In the genomic region with DNA sequence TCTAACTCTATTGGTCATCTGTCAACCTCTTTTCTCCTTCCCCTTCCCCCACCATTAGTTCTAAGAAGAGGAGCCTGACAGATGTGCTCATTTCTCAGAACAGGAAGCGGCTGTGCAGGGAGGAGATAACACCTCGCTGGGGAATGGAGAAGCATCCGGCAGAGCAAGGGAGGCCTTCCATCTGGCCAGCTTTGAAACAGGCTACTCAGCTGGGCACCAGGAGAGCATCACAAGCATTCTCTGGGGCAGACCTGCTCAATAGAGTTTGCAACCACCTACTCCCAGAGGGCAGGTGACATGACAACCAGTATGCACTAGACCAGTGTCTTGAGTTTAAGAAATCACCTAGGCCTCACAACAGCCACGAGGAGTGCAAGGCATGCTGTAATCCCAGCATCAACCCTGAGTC, we compare ENCODE assay signal across 8 mouse cellular contexts. TPM values are rescaled to one million over a fixed set of nuclear protein-coding genes. Genes with fewer than 3 reads are reported as not detected.
DNase-seq lines count a peak whose midpoint lies in the region; ATAC-seq and TF ChIP-seq lines count a peak whose summit lies in the region.

No protein-coding gene starts in this region.

- H3K36me3 ChIP-seq in testis, adult 2 months (ENCODE audit: control insufficient read depth, insufficient read depth, low read length): peaks cover 1% of the 10 kb centered on the region; the same call in 1 of the 2 replicates

- peaks cover 6% of the 10 kb centered on the region for H3K4me1 ChIP-seq in testis, adult 2 months (ENCODE audit: control insufficient read depth, insufficient read depth, low read length)

- H3K4me3 ChIP-seq in testis, adult 2 months (ENCODE audit: control insufficient read depth, low read depth, low read length): no peak overlapping the region

- TF ChIP-seq POLR2A in testis, adult 2 months (IDR thresholded peaks at IDR 0.05; ENCODE audit: control insufficient read depth, low read depth, low read length): no peak

- peak overlapping the region; percentile 56; the same call in 1 of the 2 replicates for H3K27ac ChIP-seq in testis, adult 2 months (ENCODE audit: control insufficient read depth, insufficient read depth, low read depth, low read length)

- ATAC-seq in megakaryocyte-erythroid progenitor cell, adult 5-6 weeks (replicated peaks; ENCODE audit: low FRiP score, low TSS enrichment, poor library complexity, severe bottlenecking): peak; percentile 83

- TF ChIP-seq CTCF in testis, adult 2 months (IDR thresholded peaks at IDR 0.05; ENCODE audit: control insufficient read depth, insufficient read depth, insufficient replicate concordance, low read depth, low read length): no peak

- no peak for DNase-seq in testis, postnatal 14 days (ENCODE audit: low spot score)
- peak; percentile 80 for DNase-seq in heart, adult 8-10 months (ENCODE audit: low spot score)
- DNase-seq in kidney, postnatal 10 days: peak; percentile 60
- peak; percentile 83 for DNase-seq in thymus, postnatal 0 days (ENCODE audit: low spot score)
- no peak for DNase-seq in layer of hippocampus, adult 9-11 months
- DNase-seq in left cerebral cortex, adult 18-20 months (ENCODE audit: low spot score in 2 of 2): no peak

- no peaks in the 10 kb centered on the region for H3K27me3 ChIP-seq in testis, adult 2 months (ENCODE audit: control insufficient read depth, insufficient read depth, low read length)

RNA-seq across cellular contexts. Expression of a gene that starts 35.6 kb away (rescaled TPM):
- 0.32 and 0.85 TPM in 2 replicates for polyA plus RNA-seq in testis, adult 2 months (2012; rRNA removed)
- 10 to 100 TPM; 10.3 to 16.2 (median 12.4) TPM for total RNA-seq in heart, adult 8-10 months (2022)
- total RNA-seq in megakaryocyte-erythroid progenitor cell, adult 5-6 weeks (2014; fragmentation: Nextera tagmentation): not detected in 2 replicates
- not detected in 2 replicates for total RNA-seq in megakaryocyte-erythroid progenitor cell, adult 5-6 weeks (2017)
- polyA plus RNA-seq in thymus, postnatal 0 days (2015; fragmentation: Nextera tagmentation; extraction: Ambion mirVana): 5.6 and 6.5 TPM in 2 replicates
- 1 to 10 TPM; 2.7 to 2.8 TPM for total RNA-seq in left cerebral cortex, adult 18-20 months (2021)

RNA-seq across cellular contexts. Expression of a gene that starts 41.9 kb away (rescaled TPM):
- polyA plus RNA-seq in testis, adult 2 months (2012; rRNA removed): 74.9 and 80.8 TPM in 2 replicates
- 10 to 100 TPM; 46.9 to 66.6 (median 51.4) TPM for total RNA-seq in heart, adult 8-10 months (2022)
- total RNA-seq in megakaryocyte-erythroid progenitor cell, adult 5-6 weeks (2014; fragmentation: Nextera tagmentation): 5.7 and 6.7 TPM in 2 replicates
- total RNA-seq in megakaryocyte-erythroid progenitor cell, adult 5-6 weeks (2017): 3.7 and 11.8 TPM in 2 replicates
- polyA plus RNA-seq in thymus, postnatal 0 days (2015; fragmentation: Nextera tagmentation; extraction: Ambion mirVana): 178 TPM in 2 replicates
- 100 to 1,000 TPM; 124 to 130 TPM for total RNA-seq in left cerebral cortex, adult 18-20 months (2021)

RNA-seq across cellular contexts. Expression of a gene that starts 53.5 kb away (rescaled TPM):
- polyA plus RNA-seq in testis, adult 2 months (2012; rRNA removed): 5.5 and 12.8 TPM in 2 replicates
- total RNA-seq in heart, adult 8-10 months (2022): 10 to 100 TPM; 43.3 to 63.6 (median 58.4) TPM
- total RNA-seq in megakaryocyte-erythroid progenitor cell, adult 5-6 weeks (2014; fragmentation: Nextera tagmentation): not detected in 2 replicates
- not detected in 2 replicates for total RNA-seq in megakaryocyte-erythroid progenitor cell, adult 5-6 weeks (2017)
- polyA plus RNA-seq in thymus, postnatal 0 days (2015; fragmentation: Nextera tagmentation; extraction: Ambion mirVana): 22.9 and 23.9 TPM in 2 replicates
- total RNA-seq in left cerebral cortex, adult 18-20 months (2021): 10 to 100 TPM; 20.6 to 27.2 TPM

RNA-seq across cellular contexts. Expression of a gene that starts 58.2 kb away (rescaled TPM):
- 8.2 and 9.0 TPM in 2 replicates for polyA plus RNA-seq in testis, adult 2 months (2012; rRNA removed)
- 1 to 10 TPM in 2 of 4 experiments, under 1 TPM in 2; 0.65 to 1.4 (median 0.91) TPM for total RNA-seq in heart, adult 8-10 months (2022)
- total RNA-seq in megakaryocyte-erythroid progenitor cell, adult 5-6 weeks (2014; fragmentation: Nextera tagmentation): 51.9 and 52.3 TPM in 2 replicates
- 79.0 and 103 TPM in 2 replicates for total RNA-seq in megakaryocyte-erythroid progenitor cell, adult 5-6 weeks (2017)
- polyA plus RNA-seq in thymus, postnatal 0 days (2015; fragmentation: Nextera tagmentation; extraction: Ambion mirVana): 72.5 and 81.3 TPM in 2 replicates
- total RNA-seq in left cerebral cortex, adult 18-20 months (2021): 1 to 10 TPM; 2.0 to 2.4 TPM

Comparison
In these comparisons a context has a peak if more than half of its experiments do, and no peak if none do; other contexts are left out.
1. DNase-seq: peak in heart, adult 8-10 months (single experiment), kidney, postnatal 10 days (single experiment) and thymus, postnatal 0 days (single experiment); none in testis, postnatal 14 days (single experiment), layer of hippocampus, adult 9-11 months (single experiment) and left cerebral cortex, adult 18-20 months (0 of 2).
2. RNA of a gene that starts 53.5 kb away (total RNA-seq): 43.3 to 63.6 TPM in heart, adult 8-10 months and 20.6 to 27.2 TPM in left cerebral cortex, adult 18-20 months; not detected in megakaryocyte-erythroid progenitor cell, adult 5-6 weeks; every median in the first group is over 10 times any median in the second.